Mouse (Mus musculus) layer of hippocampus, postnatal 10 days (tissue): Measurements from ENCODE around the gene Skil. TPM values are rescaled to one million over a fixed set of nuclear protein-coding genes. Genes with fewer than 3 reads are reported as not detected.
A peak's percentile ranks its signal among the peaks of the same experiment; 100 is the strongest.

Experiments
- DNase-seq, 2 experiments: peaks; one replicate each; pipeline ENCODE4 v3.0.0; 2021; ENCODE audit warnings: low spot score in 2 of 2
- total RNA-seq, 2 experiments: library from RNA; stranded (reverse); gene quantifications; 2 replicates each; pipeline ENCODE4 v1.2.3; 2021

Gene Skil
- total RNA-seq, 2 experiments from 2014 or later: 60.9 to 71.8 TPM

- DNase-seq: peak; percentile 38 to 49
Observed at GRCm38 (mm10) chr3:31083507-31084245, 11.2 kb upstream of the Skil start.

GRCm38 (mm10) chr3:31085000-31085399, 9.9 kb upstream of the Skil start:
- DNase-seq: no peak

- DNase-seq: no peak
Observed at GRCm38 (mm10) chr3:31088789-31089775, 5.8 kb upstream of the Skil start.

- DNase-seq: no peak
Observed at GRCm38 (mm10) chr3:31089956-31090355, 4.9 kb upstream of the Skil start.

- peak; percentile 55 to 63 for DNase-seq
Observed at GRCm38 (mm10) chr3:31093196-31093595, 1.7 kb upstream of the Skil start.

- DNase-seq: peak; percentile 54 to 62
Observed at GRCm38 (mm10) chr3:31093627-31094351, 1.1 kb upstream of the Skil start.

GRCm38 (mm10) chr3:31095179-31095490, 277 bp downstream of the Skil start:
- no peak for DNase-seq

- peak; percentile 50 to 60 for DNase-seq
Observed at GRCm38 (mm10) chr3:31095491-31096154, 765 bp downstream of the Skil start.

GRCm38 (mm10) chr3:31096155-31097101, 1.6 kb downstream of the Skil start:
- no peak for DNase-seq

GRCm38 (mm10) chr3:31097102-31097720, 2.4 kb downstream of the Skil start:
- DNase-seq: no peak

- no peak for DNase-seq
Observed at GRCm38 (mm10) chr3:31097976-31098375, 3.1 kb downstream of the Skil start.

GRCm38 (mm10) chr3:31098556-31098955, 3.7 kb downstream of the Skil start:
- no peak for DNase-seq

GRCm38 (mm10) chr3:31100026-31100425, 5.2 kb downstream of the Skil start:
- no peak for DNase-seq

GRCm38 (mm10) chr3:31100802-31101201, 5.9 kb downstream of the Skil start:
- DNase-seq: no peak

GRCm38 (mm10) chr3:31104936-31105335, 10.1 kb downstream of the Skil start:
- DNase-seq: no peak

- no peak for DNase-seq
Observed at GRCm38 (mm10) chr3:31106597-31106996, 11.7 kb downstream of the Skil start.

GRCm38 (mm10) chr3:31107674-31108073, 12.8 kb downstream of the Skil start:
- no peak for DNase-seq

- no peak for DNase-seq
Observed at GRCm38 (mm10) chr3:31109108-31109507, 14.2 kb downstream of the Skil start.

GRCm38 (mm10) chr3:31123098-31123497, 28.2 kb downstream of the Skil start:
- no peak for DNase-seq
